Mouse (Mus musculus) urinary bladder, postnatal 25 days (tissue): ENCODE results near the gene Akap1.
"Not testable (repeated sequence)": the region's sequence is repeated elsewhere in the genome, so short reads cannot be mapped to it uniquely, and the experiment has no call there.

Experiments
- DNase-seq: peaks from one replicate; pipeline ENCODE4 v3.0.0; 2022; ENCODE audit warnings: low spot score

Akap1 gene

DNA sequence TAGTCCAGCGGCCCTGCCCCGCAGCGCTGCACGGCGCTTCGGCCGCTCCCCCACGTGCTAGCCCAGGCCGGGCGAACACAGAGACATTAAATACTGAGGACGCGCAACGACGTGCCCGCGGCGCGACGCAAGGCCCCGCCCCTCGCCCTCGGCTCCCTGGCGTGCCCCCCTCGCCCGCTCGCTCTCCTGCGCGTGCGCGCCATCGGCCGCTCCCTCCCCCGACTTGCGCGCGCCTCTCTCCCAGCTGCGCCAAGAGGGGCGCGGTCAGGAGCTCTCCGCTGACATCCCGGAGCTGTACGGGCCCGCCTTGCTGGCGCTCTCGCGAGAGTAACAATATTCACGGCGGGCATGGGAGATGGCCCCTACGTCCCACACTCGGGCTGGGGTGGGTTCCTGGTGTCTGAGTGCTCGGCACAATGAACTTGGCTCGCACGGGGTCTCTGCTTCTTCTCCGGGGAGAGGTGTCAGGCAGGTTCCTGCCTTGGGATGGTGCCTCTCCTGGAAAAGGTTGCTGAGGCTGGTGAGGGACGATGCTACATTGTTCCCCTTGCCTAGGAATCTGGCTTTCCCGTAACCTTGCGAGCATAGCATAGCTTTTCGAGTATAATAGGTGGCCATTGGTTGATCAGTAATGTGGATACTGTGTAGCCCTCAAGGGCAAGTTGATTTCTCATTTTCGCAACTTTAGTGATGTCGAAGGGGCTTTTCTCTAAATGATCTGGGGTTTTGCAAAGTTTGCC, at the start of gene Akap1:
TSS of gene Akap1 (minus strand) at position 129 of the 740 bp plus-strand sequence.
- DNase-seq, result peak; percentile 99

DNA sequence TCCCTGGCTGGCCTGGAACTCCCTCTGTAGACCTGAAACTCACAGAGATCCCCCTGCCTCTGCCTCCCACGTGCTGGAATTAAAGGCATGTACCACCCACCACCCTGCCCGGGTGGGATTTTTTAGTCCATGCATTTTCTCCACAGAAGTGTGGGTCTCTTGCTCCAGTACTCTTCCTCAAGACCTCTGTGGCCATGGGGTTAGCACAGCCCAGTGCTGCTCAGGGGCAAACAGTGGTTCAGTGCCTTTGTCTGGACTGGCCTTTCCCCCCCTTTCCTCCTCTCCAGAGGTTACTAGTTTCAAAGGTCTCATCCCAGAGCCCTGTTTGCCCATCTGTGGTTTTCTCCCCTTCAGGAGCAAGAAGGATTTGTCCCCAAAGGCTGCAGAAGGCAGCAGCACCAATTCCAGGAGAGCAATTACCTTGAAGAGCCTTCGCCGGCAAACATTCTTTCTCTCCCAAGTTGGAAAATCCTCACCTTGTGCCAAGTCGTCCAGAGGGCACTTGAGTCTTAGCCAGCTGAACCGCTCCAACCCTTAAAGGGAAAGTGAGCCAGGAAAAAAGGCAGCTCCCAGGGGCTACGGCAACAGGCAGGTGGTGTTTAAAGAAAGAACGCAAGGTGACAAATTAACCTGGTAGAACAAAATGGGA, 45.1 kb upstream of the Akap1 start:
- no peak for DNase-seq

DNA sequence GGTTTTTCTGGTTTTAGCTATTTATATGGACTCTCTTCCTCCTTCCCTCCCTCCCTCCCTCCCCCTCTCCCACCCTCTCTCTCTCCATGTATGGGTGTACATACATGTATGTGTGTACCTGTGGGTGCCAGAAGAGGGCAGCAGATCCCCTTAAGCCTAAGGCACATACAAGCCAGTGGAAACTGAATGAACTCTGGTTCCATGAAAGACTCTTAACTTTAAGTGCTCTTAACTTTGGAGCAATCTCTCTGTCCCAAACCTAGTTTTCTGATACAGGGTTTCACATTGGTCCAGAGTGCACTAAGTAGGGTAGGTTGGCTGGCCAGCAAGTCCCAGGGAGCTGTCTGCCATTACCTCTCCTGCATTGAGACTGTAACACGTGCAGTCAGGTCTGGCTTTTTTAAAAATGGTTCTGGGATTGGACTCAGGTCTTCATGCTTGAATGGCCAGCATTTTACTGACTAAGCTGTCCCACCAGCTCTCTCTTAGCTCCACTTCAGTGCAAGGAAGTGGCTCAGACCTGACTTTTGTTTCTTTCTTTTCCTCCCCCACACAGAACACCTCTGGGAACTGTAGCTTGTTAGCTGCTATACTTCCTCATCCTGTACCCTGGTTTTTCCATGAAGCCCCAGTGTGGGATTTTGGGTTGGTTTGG, 44.3 kb upstream of the Akap1 start:
- DNase-seq, result peak; percentile 56

DNA sequence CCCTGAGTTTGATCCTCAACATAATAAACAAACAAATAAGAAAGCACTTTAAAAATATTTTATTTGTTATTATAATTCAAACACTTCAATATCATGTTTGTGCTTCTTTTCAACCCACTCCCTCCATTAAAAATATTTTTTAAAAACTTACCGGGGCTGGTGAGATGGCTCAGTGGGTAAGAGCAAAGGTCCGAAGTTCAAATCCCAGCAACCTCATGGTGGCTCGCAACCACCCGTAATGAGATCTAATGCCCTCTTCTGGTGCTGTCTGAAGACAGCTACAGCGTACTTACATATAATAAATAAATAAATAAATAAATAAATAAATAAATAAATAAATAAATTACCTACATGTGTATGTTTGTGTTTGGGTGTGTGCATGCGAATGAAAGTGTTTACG, 43.5 kb upstream of the Akap1 start:
- DNase-seq, result no peak

DNA sequence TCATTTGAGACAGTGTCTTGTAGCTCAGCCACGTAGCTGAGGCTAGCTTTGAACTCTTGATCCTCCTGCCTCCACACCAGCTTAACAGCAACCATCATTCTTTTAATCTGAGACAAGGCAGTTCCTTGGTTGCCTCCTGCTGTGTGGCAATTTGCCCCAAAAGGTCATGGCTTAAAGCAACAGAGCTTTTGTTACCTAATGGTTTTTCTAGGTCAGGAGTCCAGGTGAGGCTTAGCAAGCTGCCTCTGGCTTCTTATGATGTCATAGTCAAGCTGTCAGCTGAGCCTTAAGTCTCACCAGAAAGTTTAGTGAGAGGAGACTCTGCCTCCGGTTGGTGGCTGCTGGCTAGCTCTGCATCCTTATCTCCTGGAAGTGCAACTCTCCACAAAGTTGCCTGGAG, 41.2 kb upstream of the Akap1 start:
- DNase-seq, result no peak

DNA sequence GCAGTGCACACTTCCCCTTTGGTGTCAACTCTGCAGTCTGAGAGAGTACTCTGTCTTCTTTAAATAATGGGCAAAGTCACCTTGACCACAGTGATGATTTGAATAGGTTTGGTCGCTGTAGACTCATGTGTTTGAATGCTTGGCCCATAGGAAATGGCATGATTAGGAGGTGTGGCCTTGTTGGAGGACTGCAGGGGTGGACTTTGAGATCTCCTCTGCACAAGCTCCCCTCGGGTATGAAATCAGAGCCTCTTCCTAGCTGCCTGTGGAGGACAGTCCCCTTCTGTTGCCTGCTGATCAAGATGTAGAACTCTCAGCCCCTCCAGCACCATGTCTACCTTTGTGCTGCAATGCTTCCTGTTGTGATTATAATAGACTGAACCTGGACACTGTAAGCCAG, 39.7 kb upstream of the Akap1 start:
- DNase-seq, result no peak

DNA sequence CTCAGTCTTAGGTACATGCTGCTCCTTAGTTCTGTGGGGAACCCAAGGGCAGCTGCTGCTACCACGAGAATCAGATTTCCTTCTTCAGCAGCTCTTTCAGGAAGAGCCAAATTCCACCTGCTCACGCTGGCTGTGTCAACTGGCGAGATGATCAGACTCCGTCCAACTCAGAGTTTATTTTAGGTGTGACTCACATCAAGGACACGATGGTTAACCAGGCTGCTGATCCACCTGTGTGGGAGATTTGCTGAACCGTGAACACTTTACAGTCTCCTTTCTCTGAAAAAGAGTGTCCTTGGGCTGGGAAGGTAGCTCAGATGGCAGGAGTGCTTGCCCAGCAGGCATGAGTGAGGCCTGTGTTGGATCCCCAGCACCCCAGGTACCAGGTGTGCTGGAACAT, 38.4 kb upstream of the Akap1 start:
- DNase-seq, result no peak

DNA sequence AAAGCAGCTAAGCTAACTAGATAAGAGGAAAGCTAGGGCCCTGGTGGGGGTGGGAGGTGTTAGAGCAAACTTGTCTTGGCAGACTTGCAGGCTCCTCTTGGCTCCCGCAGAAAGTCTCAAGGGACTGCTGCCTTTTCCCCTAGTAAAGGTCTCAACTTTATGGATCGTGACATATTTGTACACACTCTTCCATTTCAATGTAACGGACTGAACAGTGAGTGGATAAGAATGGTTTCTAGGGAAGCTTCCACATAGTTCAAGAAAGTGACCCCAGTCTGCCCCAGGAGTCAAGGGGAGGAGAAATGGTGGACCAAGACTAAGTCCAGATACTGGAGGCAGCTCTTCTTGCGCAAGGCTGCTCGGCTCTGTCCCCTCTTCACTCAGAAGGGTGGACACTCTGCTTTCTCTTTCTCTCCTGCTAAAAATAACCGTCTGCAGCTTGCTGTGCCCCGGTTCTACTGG, 37.0 kb upstream of the Akap1 start:
- no peak for DNase-seq

DNA sequence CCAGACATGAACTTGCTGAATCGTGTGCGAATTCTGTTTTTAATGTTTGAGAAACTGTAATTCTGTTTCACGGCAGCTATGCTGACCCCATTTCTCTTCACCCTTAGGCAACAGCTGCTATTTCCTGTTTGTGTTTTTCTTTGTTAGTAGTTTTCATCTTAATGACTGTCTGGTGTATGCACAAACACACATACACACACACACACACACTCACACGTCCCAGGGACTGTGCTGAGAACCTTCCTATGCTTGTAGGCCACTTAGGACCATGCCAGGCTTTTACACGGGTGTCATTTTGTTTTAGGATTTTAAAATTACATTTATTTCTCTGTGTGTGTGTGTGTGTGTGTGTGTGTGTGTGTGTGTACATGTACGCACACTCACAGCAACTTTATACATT, 35.2 kb upstream of the Akap1 start:
- DNase-seq, result no peak

DNA sequence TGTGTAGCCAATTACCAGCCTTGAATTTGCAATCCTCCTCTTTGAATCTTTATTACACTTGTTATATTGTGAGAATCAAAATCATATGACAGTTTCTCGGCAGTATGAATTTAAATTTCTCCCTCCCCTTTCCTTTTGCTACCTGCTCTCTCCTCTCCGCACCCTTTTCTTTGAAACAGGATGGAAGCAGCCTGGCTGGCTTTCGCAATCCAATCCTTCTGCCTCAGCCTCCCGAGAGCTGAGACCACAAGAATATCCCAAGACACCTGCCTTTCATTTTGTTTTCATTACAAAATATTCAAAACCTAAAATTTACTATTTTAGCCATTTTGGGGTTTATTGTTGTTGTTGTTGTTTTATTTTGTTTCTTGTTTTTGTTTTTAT, 34.0 kb upstream of the Akap1 start:
- DNase-seq, result no peak

DNA sequence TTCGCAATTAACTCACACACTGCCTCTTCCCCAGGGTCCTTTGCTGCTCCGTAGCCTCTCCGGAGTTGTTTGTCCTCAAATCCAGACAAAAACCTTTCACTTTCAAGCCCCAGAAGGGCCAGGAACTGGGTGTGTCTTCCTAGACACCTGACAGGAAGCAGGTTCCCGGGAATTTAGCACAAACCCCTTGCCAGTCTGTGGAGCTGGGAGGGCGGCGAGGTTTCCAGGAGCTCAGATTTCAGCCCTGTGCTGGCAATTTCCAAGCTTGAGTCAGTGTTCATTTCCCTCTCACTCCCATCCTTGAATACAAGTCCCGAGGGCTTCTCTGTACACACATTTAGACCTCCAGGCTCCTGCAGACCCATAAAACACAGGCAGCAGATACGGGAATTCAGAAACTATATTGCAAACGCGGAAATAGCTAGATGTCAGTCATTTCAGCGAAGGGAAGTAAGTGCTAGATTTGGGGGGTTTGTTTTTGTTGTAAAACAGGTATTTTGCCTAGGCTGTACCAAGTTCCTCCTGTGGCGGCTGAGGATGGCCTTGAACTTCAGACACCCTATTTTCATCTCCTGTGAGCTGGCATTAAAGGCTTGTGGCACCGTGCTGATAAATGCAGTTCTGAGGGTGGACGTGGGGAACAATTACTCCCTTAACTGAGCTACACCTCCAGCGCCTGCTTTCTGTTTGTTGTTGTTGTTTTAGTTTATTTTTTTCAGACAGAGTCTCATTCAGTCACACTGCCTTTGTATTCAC, 33.4 kb upstream of the Akap1 start:
- no peak for DNase-seq

DNA sequence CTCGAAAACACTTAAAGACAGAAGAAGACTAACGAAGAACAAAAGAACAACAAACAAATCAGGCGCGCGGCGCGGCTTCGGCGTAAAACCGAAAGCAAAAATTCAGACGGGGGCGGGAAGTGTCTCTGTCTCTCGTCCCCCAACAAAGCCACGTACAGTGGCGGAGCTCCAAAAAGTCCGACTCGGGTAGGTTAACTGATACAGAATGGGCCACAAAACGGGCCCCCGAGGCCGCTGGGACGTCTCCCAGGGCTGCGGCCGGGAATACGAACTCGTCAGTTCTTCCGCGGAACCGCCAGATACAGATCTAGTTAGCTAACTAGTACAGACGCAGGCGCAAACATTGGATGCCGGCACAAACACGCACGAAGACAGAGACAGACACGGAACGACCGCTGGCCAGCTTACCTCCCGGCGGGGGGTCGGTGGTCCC, 31.4 kb upstream of the Akap1 start:
- not testable (repeated sequence) for DNase-seq

DNA sequence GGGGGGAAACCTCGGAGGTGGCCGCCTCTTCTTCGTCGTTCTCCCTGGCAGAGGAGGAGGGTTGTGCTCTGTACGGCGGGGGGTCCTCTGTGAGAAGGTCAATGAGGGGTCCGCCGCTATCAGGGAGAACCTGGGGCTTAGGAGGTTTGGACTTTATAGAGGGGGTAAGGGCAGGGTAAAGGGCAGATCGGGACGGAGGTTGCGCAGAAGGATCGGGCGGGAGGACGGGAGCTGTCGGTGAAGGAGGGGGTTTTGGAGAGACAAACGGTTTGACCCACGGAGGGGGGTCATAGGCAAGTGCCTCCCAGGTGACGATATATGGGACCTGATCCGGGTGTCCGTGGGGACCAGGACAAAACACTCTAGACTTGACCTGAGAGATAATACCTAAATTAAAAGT, 30.8 kb upstream of the Akap1 start:
- not testable (repeated sequence) for DNase-seq

DNA sequence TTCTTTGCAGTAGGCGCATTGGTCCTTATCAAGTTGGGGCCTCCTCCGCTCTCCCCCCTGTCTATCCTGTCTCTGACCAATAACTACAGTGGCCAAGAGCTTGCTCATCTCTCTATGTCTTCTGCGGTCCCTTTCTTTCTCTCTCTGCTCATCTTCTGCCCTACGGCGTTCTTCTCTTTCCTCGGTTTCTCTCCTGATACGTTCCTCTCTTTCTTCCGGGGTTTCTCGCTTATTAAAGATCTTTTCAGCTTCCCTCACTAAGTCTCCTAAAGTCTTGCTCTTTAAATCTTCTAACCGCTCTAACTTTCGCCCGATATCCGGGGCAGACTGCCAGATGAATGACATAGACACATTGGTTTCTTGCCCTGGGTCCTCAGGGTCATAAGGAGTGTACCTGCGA, 29.9 kb upstream of the Akap1 start:
- DNase-seq, result not testable (repeated sequence)

DNA sequence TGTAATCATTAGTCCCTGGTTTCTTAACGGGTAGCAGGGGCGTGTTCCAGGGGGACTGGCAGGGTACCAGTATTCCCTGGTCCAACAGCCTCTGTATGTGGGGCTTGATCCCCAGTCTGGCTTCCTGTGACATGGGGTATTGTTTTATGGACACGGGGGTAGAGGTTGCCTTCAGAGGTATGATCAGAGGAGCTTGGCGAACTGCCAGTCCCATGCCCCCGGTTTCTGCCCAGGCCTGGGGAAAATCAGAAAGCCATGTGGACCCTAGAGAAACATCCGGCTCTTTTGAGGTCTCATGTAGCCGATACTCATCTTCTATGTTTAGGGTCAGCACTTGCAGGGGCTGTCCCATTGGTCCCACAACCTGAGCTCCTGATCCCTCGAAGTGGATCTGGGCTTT, 29.1 kb upstream of the Akap1 start:
- DNase-seq, result not testable (repeated sequence)

DNA sequence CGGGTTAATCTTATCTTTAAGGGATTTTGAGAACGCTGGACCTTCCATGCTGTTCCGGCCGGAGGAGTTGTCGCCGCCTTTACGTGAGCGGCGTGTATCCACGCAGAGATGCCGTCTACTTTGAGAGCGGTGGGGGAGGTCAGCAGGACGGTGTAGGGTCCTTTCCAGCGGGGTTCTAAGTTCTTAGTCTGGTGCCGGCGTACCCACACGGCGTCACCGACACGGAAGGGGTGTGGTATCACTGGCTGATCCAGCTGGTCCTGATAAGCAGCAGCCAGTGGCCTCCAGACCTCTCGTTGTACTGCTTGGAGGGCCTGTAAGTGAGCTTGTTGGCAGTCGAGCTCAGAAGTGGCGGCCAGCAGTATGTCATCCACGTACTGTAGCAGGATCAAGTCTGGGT, 28.4 kb upstream of the Akap1 start:
- not testable (repeated sequence) for DNase-seq

DNA sequence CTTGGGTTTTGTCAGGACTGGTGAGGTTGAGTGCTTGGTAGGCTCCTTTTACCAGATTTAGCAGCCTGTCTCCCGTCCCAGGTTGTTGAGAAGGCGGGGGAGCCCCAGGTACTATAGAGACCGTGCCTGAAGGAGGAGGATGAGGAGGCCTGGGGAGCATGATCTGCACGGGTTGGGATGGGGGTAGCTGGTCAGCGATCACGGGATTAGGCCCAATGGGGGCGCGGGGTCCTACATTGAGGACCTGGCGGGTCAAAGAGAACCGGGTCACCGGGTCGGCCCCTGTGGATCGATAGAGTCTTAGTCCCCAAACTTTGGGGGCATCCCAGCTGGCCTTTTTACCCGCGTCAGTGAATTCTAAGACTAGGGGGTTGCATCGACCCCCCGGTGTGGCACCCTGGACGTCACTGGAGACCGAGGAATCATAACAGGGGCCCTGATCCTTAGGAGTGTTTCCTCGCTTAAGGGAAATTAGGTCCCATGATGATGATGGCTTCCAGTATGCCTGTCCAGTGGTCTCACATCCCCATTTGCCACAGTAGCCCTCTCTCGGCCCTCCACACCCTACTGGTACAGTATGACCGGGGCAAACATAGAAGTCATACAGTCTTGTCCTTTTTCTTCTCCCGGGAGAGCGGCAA, 27.7 kb upstream of the Akap1 start:
- DNase-seq, result peak; percentile 63

DNA sequence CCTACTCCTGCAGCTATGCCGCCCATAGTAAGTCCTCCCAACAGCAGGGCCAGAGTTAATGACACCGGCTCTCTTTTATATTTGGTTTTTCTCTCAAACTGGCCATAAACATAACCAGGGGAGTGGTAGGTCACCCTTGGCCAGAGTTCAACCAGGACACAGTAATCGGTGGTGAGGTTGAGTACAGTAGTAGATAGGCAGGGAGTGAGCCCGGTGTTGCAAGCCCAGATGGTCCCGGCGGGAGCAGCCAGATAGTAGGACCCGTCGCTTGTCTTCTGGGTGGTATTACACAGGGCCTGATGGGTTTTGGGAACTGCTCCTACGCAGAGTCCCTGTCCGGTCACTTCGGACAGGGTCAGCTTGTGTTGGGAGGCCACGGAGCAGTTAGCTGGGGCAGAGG, 27.1 kb upstream of the Akap1 start:
- DNase-seq, result not testable (repeated sequence)

DNA sequence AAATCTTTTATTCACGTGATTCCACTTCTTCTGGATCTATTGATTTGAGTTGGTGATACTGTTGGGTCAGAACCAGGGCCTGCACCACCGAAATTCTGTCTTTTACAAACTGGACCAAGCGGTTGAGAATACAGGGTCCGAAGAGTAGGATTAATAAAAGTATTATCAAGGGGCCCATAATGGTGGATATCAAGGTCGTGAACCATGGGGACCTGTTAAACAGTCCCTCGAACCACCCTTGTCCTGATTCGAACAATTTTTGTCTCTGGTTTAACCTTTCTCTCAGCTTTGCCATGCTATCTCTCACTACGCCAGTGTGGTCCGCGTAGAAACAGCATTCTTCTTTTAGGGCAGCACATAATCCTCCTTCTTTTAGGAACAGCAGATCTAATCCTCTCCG, 26.5 kb upstream of the Akap1 start:
- not testable (repeated sequence) for DNase-seq

DNA sequence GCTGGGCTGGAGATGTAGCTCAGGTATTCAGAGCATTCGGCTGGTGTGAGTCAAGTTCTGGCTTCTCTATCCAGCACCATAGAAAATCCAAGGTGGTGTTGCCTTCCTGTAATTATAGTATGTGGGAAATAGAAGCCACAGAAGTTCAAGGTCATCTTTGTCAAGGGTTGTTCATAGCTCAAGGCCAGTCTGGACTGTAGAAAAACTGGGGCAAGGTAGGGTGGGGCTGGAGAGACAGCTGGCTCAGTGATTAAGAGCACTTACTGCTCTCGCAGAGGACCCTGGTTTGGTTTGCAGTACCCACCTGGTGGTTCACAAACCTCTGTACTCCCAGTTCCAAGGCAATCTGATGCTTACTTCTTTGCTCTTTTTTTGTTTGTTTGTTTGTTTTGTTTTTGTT, 24.6 kb upstream of the Akap1 start:
- DNase-seq, result no peak

DNA sequence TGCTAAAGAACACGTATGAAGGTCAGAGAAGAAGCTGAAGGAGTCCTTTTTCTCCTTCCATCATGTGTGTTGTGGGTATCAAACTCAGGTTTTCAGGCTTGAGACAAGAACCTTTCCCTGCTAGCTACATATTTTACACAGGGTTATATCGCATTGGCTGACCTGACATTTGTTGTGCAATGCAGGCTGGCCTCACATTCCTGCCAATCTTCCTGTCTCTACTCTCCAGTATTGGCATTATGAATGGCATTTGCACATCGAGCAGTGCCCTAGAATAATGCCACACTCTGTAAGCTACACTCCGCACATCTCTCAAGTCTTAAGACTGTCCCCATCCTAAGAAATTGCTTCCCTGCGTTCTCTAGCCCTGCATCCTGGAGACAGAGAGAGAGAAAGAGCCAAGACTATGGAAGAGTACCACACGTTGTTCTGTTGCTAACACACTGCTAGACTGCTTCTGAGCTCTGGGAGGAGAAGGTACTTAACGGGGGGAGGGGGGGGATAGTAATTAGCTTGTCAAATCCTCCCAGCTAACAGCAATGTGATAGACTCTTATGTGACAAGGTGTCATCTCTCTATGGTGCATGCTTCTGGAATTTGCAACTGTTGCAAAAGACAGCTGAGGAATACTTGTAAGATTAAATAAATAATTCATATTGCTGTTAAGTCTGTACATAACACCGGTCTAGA, 20.1 kb upstream of the Akap1 start:
- no peak for DNase-seq
